Mouse (Mus musculus) CH12.LX (cell line): ENCODE measurements around the gene Rgs19. TPM values are rescaled to one million over a fixed set of nuclear protein-coding genes. Genes with fewer than 3 reads are reported as not detected.

Experiments used
- DNase-seq: peaks from one replicate; pipeline ENCODE4 v3.0.0-alpha.2; 2013; ENCODE audit errors: extremely low read depth
- H3K27ac ChIP-seq: 2 replicates; pipeline ENCODE4 v1.5.1; 2012; ENCODE audit warnings: low read depth, mild to moderate bottlenecking, control low read depth, moderate library complexity; ENCODE audit not compliant: insufficient read depth
- H3K27me3 ChIP-seq: replicated peaks from 2 replicates; pipeline ENCODE3; 2012; ENCODE audit warnings: inconsistent platforms
- H3K36me3 ChIP-seq, 2 experiments: replicated peaks in 1 of 2; 2 replicates each; pipeline versions ENCODE3 to v1.6.1; 2012; ENCODE audit warnings: inconsistent platforms in 1 of 2, low read length in 1 of 2, mild to moderate bottlenecking in 1 of 2, mixed read lengths in 1 of 2, moderate library complexity in 1 of 2; ENCODE audit not compliant: control insufficient read depth in 1 of 2, insufficient read depth in 1 of 2
- H3K4me1 ChIP-seq, 2 experiments: 2 replicates each; pipeline ENCODE4 v1.6.1; 2012; ENCODE audit warnings: inconsistent platforms in 1 of 2, moderate library complexity in 1 of 2; ENCODE audit not compliant: insufficient read depth in 2 of 2, control insufficient read depth in 1 of 2
- H3K4me2 ChIP-seq: 2 replicates; pipeline ENCODE4 v1.6.1; 2012; ENCODE audit warnings: low read depth, mild to moderate bottlenecking, control low read depth; ENCODE audit not compliant: poor library complexity, insufficient read depth, severe bottlenecking
- H3K4me3 ChIP-seq, 3 experiments: fragments of 150-350 bp in 1 of 3; sonication (generic) in 1 of 3; replicated peaks in 1 of 3; 2 replicates each; pipeline versions ENCODE3 to v1.5.1; 2011 to 2012; ENCODE audit warnings: low read depth in 2 of 3, low read length in 2 of 3, mild to moderate bottlenecking in 2 of 3, moderate library complexity in 2 of 3, control low read depth in 1 of 3, improper control_type of control experiment in 1 of 3, inconsistent platforms in 1 of 3, mixed read lengths in 1 of 3; ENCODE audit not compliant: poor library complexity in 1 of 3
- H3K79me2 ChIP-seq: replicated peaks from 2 replicates; pipeline ENCODE4 v1.6.1; 2012; ENCODE audit warnings: mild to moderate bottlenecking, moderate library complexity; ENCODE audit not compliant: control insufficient read depth, poor library complexity, insufficient read depth, severe bottlenecking; ENCODE audit errors: extremely low read depth
- H3K9ac ChIP-seq: 2 replicates; pipeline ENCODE4 v1.6.1; 2012; ENCODE audit warnings: low read depth, mild to moderate bottlenecking, control low read depth, moderate library complexity; ENCODE audit not compliant: insufficient read depth
- H3K9me3 ChIP-seq: replicated peaks from 2 replicates; pipeline ENCODE3; 2012; ENCODE audit warnings: low read length, inconsistent platforms, mixed read lengths
- BHLHE40 ChIP-seq: IDR thresholded peaks from 2 replicates; pipeline ENCODE4 v1.6.1; 2011; ENCODE audit warnings: mild to moderate bottlenecking, low read depth, low read length, improper control_type of control experiment
- CTCF ChIP-seq, 2 experiments: IDR thresholded peaks in 1 of 2; conservative IDR thresholded peaks in 1 of 2; 2 replicates each; pipeline ENCODE4 v1.5.1; 2011 to 2012; ENCODE audit warnings: low read depth in 2 of 2, low read length in 2 of 2, improper control_type of control experiment in 1 of 2, inconsistent platforms in 1 of 2, mild to moderate bottlenecking in 1 of 2, moderate library complexity in 1 of 2
- ELF1 ChIP-seq: IDR thresholded peaks from 2 replicates; pipeline ENCODE4 v1.6.1; 2014; ENCODE audit warnings: low read depth, mild to moderate bottlenecking, inconsistent platforms, low read length, improper control_type of control experiment
- EP300 ChIP-seq: IDR thresholded peaks from 2 replicates; pipeline ENCODE4 v1.6.1; 2011; ENCODE audit warnings: low read length, improper control_type of control experiment
- GABPA ChIP-seq: IDR thresholded peaks from 2 replicates; pipeline ENCODE4 v1.6.1; 2012; ENCODE audit warnings: low read depth, low read length, improper control_type of control experiment, inconsistent platforms; ENCODE audit not compliant: insufficient replicate concordance
- HCFC1 ChIP-seq: IDR thresholded peaks from 2 replicates; pipeline ENCODE4 v1.6.1; 2012; ENCODE audit warnings: low read depth, mild to moderate bottlenecking, inconsistent platforms, low read length, improper control_type of control experiment
- IRF4 ChIP-seq: IDR thresholded peaks from 2 replicates; pipeline ENCODE4 v1.6.1; 2014; ENCODE audit warnings: low read depth, mild to moderate bottlenecking, inconsistent platforms, low read length, improper control_type of control experiment
- JUN ChIP-seq: IDR thresholded peaks from 2 replicates; pipeline ENCODE4 v1.6.1; 2011; ENCODE audit warnings: low read depth, mild to moderate bottlenecking, low read length, improper control_type of control experiment, moderate library complexity; ENCODE audit not compliant: insufficient read depth
- JUND ChIP-seq: conservative IDR thresholded peaks from 2 replicates; pipeline ENCODE4 v1.6.1; 2011; ENCODE audit warnings: low read depth, low read length, improper control_type of control experiment
- MAZ ChIP-seq: IDR thresholded peaks from 2 replicates; pipeline ENCODE4 v1.6.1; 2012; ENCODE audit warnings: low read depth, mild to moderate bottlenecking, inconsistent platforms, low read length, improper control_type of control experiment, moderate library complexity
- MEF2A ChIP-seq: IDR thresholded peaks from 2 replicates; pipeline ENCODE4 v1.6.1; 2014; ENCODE audit warnings: low read depth, mild to moderate bottlenecking, inconsistent platforms, low read length, improper control_type of control experiment, borderline replicate concordance
- MXI1 ChIP-seq: IDR thresholded peaks from 2 replicates; pipeline ENCODE4 v1.6.1; 2011; ENCODE audit warnings: mild to moderate bottlenecking, low read depth, low read length, improper control_type of control experiment
- MYC ChIP-seq: IDR thresholded peaks from 2 replicates; pipeline ENCODE4 v1.6.1; 2011; ENCODE audit warnings: low read depth, mild to moderate bottlenecking, improper control_type of control experiment, low read length
- NELFE ChIP-seq: IDR thresholded peaks from 2 replicates; pipeline ENCODE4 v1.6.1; 2011; ENCODE audit warnings: low read depth, low read length, improper control_type of control experiment
- NRF1 ChIP-seq: IDR thresholded peaks from 2 replicates; pipeline ENCODE4 v1.6.1; 2014; ENCODE audit warnings: low read depth, mild to moderate bottlenecking, inconsistent platforms, low read length, improper control_type of control experiment, moderate library complexity
- POLR2A ChIP-seq: IDR thresholded peaks from 2 replicates; pipeline ENCODE4 v1.6.1; 2011; ENCODE audit warnings: low read depth, mild to moderate bottlenecking, improper control_type of control experiment, low read length
- RAD21 ChIP-seq: IDR thresholded peaks from 2 replicates; pipeline ENCODE4 v1.6.1; 2011; ENCODE audit warnings: low read depth, mild to moderate bottlenecking, low read length, improper control_type of control experiment, moderate library complexity
- SMC3 ChIP-seq: IDR thresholded peaks from 2 replicates; pipeline ENCODE4 v1.6.1; 2011; ENCODE audit warnings: low read depth, low read length, improper control_type of control experiment
- TBP ChIP-seq: conservative IDR thresholded peaks from 2 replicates; pipeline ENCODE4 v1.6.1; 2011; ENCODE audit warnings: low read depth, low read length, improper control_type of control experiment
- TCF12 ChIP-seq: IDR thresholded peaks from 2 replicates; pipeline ENCODE4 v1.6.1; 2014; ENCODE audit warnings: low read depth, mild to moderate bottlenecking, inconsistent platforms, low read length, improper control_type of control experiment
- USF2 ChIP-seq: conservative IDR thresholded peaks from 2 replicates; pipeline ENCODE4 v1.6.1; 2011; ENCODE audit warnings: low read depth, low read length, improper control_type of control experiment
- ZC3H11A ChIP-seq: IDR thresholded peaks from 2 replicates; pipeline ENCODE4 v1.6.1; 2012; ENCODE audit warnings: low read depth, mild to moderate bottlenecking, inconsistent platforms, low read length, improper control_type of control experiment
- ZKSCAN1 ChIP-seq: IDR thresholded peaks from 2 replicates; pipeline ENCODE4 v1.6.1; 2012; ENCODE audit warnings: low read depth, inconsistent platforms, low read length, improper control_type of control experiment, borderline replicate concordance
- ZMIZ1 ChIP-seq: IDR thresholded peaks from 2 replicates; pipeline ENCODE4 v1.6.1; 2012; ENCODE audit warnings: low read depth, mild to moderate bottlenecking, inconsistent platforms, low read length, improper control_type of control experiment
- ZNF384 ChIP-seq: IDR thresholded peaks from 2 replicates; pipeline ENCODE4 v1.6.1; 2012; ENCODE audit warnings: low read depth, low read length, improper control_type of control experiment, inconsistent platforms
- dilution Hi-C: fragments of 300-500 bp; cut with MboI; formaldehyde crosslinking; loops from 2 replicates; pipeline ENCODE4 v1.14.3; 2020; ENCODE audit warnings: low sequenced_read_pairs; ENCODE audit not compliant: extremely low pct_unique_long_range_greater_than_20kb, extremely low pct_ligation_motif_present
- in situ Hi-C: fragments of 300-500 bp; cut with MboI; formaldehyde crosslinking; loops from 3 replicates; pipeline ENCODE4 v1.14.3; 2019; ENCODE audit warnings: low sequenced_read_pairs, low pct_ligation_motif_present, low pct_unique_long_range_greater_than_20kb, mixed read lengths
- polyA plus RNA-seq: library from polyadenylated mRNA; unstranded; fragments of >175 nt; gene quantifications from 2 replicates; pipeline ENCODE4 v1.2.1, GENCODE M21; 2012; ENCODE audit warnings: low read depth; ENCODE audit not compliant: insufficient read length
- total RNA-seq, 2 experiments: library from RNA; depleted of rRNA; stranded (reverse); fragments of 300-350 nt in 1 of 2; fragments of >200 nt in 1 of 2; gene quantifications; 2 replicates each; pipeline ENCODE4 v1.2.3; 2012 to 2014

The Rgs19 gene
- total and polyA plus RNA-seq, 3 experiments, result 50.2 to 159 (median 67.0) TPM

- H3K9me3 ChIP-seq, result no peaks in the 10 kb centered on the region
- dilution Hi-C loops, result no loop called here
- peak; percentile 47; the same call in 1 of the 2 replicates for TF ChIP-seq POLR2A
- TF ChIP-seq MEF2A, result peak; percentile 48; the same call in 1 of the 2 replicates
- peak; percentile 12; the same call in 1 of the 2 replicates for TF ChIP-seq ZC3H11A
- TF ChIP-seq EP300, result no peak
- peak; percentile 61; the same call in 1 of the 2 replicates for TF ChIP-seq MAZ
- TF ChIP-seq ELF1, result peak; percentile 43; the same call in 1 of the 2 replicates
- TF ChIP-seq ZMIZ1, result peak; percentile 52; the same call in 1 of the 2 replicates
- TF ChIP-seq TCF12, result no peak
- peak; percentile 89 for TF ChIP-seq MYC
- TF ChIP-seq GABPA, result no peak
- peak; percentile 80 for TF ChIP-seq SMC3
- peak; percentile 85; the same call in 1 of the 2 replicates for TF ChIP-seq NELFE
- TF ChIP-seq BHLHE40, result 0 out of 2 replicates have a peak, but pooled peaks have one; percentile 18
- peak; percentile 83 to 100 for TF ChIP-seq CTCF (conservative IDR thresholded peaks at IDR 0.05 in 1 of 2, IDR thresholded peaks at IDR 0.05 in 1 of 2; ENCODE audit: low read depth in 2 of 2, low read length in 2 of 2)
- TF ChIP-seq NRF1, result peak; percentile 36; the same call in 1 of the 2 replicates
- peak; percentile 49 for TF ChIP-seq HCFC1
- TF ChIP-seq USF2, result no peak
- TF ChIP-seq MXI1, result peak; percentile 47; the same call in 1 of the 2 replicates
- no peak for TF ChIP-seq ZKSCAN1
- TF ChIP-seq TBP, result no peak
- no peak for TF ChIP-seq JUN
- TF ChIP-seq IRF4, result peak; percentile 64; the same call in 1 of the 2 replicates
- peak; percentile 100 for TF ChIP-seq RAD21
- peak; percentile 61 for TF ChIP-seq ZNF384
- peak; percentile 55; the same call in 1 of the 2 replicates for TF ChIP-seq JUND
Measured at GRCm38 (mm10) chr2:181678780-181679179, 15.0 kb downstream of the Rgs19 start.

More at GRCm38 (mm10) chr2:181678780-181679179, 15.0 kb downstream of the Rgs19 start:
- DNase-seq, result peak; percentile 87
- Histone ChIP-seq H3K4me3 (no peak overlapping the region), H3K36me3 (peaks cover 0 to 2% of the 10 kb centered on the region in 2 experiments), H3K79me2 (no peaks in the 10 kb centered on the region), H3K4me1 (peaks cover 21 to 46% of the 10 kb centered on the region in 2 experiments), H3K27me3 (peaks cover 5% of the 10 kb centered on the region), H3K9ac (no peak overlapping the region), H3K27ac (no peak overlapping the region), H3K4me2 (no peak overlapping the region)
- in situ Hi-C loops, result loop anchor here (5.0 kb wide), 1 partner anchor 36 kb away; no protein-coding TSS in a partner anchor
